Mouse (Mus musculus) gastrocnemius, postnatal 10 days (tissue): ENCODE data around the gene Hibch. TPM values are rescaled to one million over a fixed set of nuclear protein-coding genes. Genes with fewer than 3 reads are reported as not detected.
A peak's percentile ranks its signal among the peaks of the same experiment; 100 is the strongest.
"Not testable (repeated sequence)": the region's sequence is repeated elsewhere in the genome, so short reads cannot be mapped to it uniquely, and the experiment has no call there.

Experiments used
- DNase-seq: peaks from one replicate; pipeline ENCODE4 v3.0.0; 2021; ENCODE audit warnings: mixed read lengths
- total RNA-seq, 2 experiments: library from RNA; stranded (reverse); gene quantifications; 2 replicates each; pipeline ENCODE4 v1.2.3; 2021

Gene Hibch
- total RNA-seq, 2 experiments from 2014 or later: 29.2 to 35.5 TPM

- no peak for DNase-seq
Measured at GRCm38 (mm10) chr1:52867876-52868275, 23.1 kb downstream of the Hibch start.

GRCm38 (mm10) chr1:52884208-52884607 lies 39.5 kb downstream of the Hibch start:
- DNase-seq: no peak

- DNase-seq: no peak
Measured at GRCm38 (mm10) chr1:52909783-52910182, 65.1 kb downstream of the Hibch start.

GRCm38 (mm10) chr1:52916655-52917054 lies 71.9 kb downstream of the Hibch start:
- no peak for DNase-seq

GRCm38 (mm10) chr1:52918897-52919296 lies 74.2 kb downstream of the Hibch start:
- not testable (repeated sequence) for DNase-seq

GRCm38 (mm10) chr1:52924482-52924881 lies 79.8 kb downstream of the Hibch start:
- not testable (repeated sequence) for DNase-seq

- DNase-seq: no peak
Measured at GRCm38 (mm10) chr1:52934494-52934893, 89.8 kb downstream of the Hibch start.

- no peak for DNase-seq
Measured at GRCm38 (mm10) chr1:52939021-52939420, 94.3 kb downstream of the Hibch start.

GRCm38 (mm10) chr1:52947895-52948294 lies 103.2 kb downstream of the Hibch start:
- DNase-seq: no peak

GRCm38 (mm10) chr1:52951146-52951868 lies 106.6 kb downstream of the Hibch start:
- no peak for DNase-seq

- no peak for DNase-seq
Measured at GRCm38 (mm10) chr1:52952143-52952542, 107.4 kb downstream of the Hibch start.

- DNase-seq: peak; percentile 24
Measured at GRCm38 (mm10) chr1:52952551-52953397, 108.0 kb downstream of the Hibch start.

GRCm38 (mm10) chr1:52953548-52953947 lies 108.8 kb downstream of the Hibch start:
- no peak for DNase-seq

GRCm38 (mm10) chr1:52954456-52954855 lies 109.7 kb downstream of the Hibch start:
- no peak for DNase-seq

GRCm38 (mm10) chr1:52955102-52955501 lies 110.4 kb downstream of the Hibch start:
- DNase-seq: peak; percentile 41

GRCm38 (mm10) chr1:52956746-52957145 lies 112.0 kb downstream of the Hibch start:
- no peak for DNase-seq

GRCm38 (mm10) chr1:52960191-52960590 lies 115.5 kb downstream of the Hibch start:
- no peak for DNase-seq

- no peak for DNase-seq
Measured at GRCm38 (mm10) chr1:52963097-52963496, 118.4 kb downstream of the Hibch start.

- no peak for DNase-seq
Measured at GRCm38 (mm10) chr1:52964581-52964980, 119.9 kb downstream of the Hibch start.
